Mouse (Mus musculus): ENCODE measurements around the gene Olfr1239. TPM values are rescaled to one million over a fixed set of nuclear protein-coding genes. Genes with fewer than 3 reads are reported as not detected.

The Olfr1239 gene
- not detected in 2 replicates for polyA plus RNA-seq (2012; rRNA removed)

DNA sequence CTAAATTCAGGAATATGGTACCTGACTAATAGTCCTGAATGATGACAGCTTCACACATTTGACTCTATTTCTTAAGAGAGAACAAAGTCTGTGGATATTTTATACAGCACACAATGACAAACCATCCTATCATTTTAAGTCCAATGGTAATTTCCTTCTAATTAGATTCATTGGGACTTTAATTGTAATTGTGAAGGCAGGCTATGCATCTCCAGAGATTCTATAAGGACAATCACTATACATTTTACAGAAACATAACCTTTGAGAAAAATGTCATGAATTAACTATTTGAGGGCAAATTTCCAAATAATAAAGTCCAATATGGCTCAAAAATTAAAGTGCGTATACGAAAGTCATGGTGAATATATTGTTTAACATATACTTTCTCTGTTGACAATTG is at the start of gene Olfr1239:
Gene Olfr1239 (minus strand): TSS at position 101 of the 400 bp plus-strand sequence.
- WGBS = 98% methylated on average over 2 of the region's 2 CpGs
- H3K27ac ChIP-seq (ENCODE audit: insufficient read depth, low read length) = no peak within 1 kb of the TSS

DNA sequence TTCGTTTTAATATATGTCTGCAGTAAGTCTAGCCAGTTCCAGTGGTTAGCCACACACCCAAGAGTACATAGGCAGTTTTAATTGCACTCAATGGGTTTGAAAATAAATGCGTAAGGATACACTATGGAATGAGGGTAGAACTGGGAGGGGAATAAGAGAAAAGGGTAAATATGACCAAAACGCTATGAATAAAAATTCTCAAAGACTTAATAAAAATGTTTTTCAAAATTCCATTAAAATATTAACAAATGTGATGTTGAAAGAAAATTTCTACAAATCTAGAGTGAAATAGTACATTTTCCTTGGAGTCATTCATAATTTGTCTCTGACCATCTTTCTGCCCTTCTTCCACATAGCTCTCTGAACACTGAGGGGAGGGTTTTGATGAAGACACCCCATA is 22.7 kb upstream of the Olfr1239 start, which contains the start of gene Olfr1240:
Gene Olfr1240 (minus strand): TSS at position 101 of the 400 bp plus-strand sequence.
- Histone ChIP-seq H3K4me3 (replicated peaks; ENCODE audit: insufficient read depth, low read depth, low read length) (no peak within 1 kb of the TSS), H3K27me3 (ENCODE audit: control insufficient read depth, insufficient read depth, low read length) (no peaks in the 10 kb centered on the region; the same call in 1 of the 2 replicates), H3K4me1 (ENCODE audit: control insufficient read depth, insufficient read depth, low read length) (no peaks in the 10 kb centered on the region), H3K27ac (ENCODE audit: insufficient read depth, low read length) (no peak within 1 kb of the TSS)
- DNase-seq = no peak
- TF ChIP-seq POLR2A (IDR thresholded peaks at IDR 0.05; ENCODE audit: borderline replicate concordance, insufficient read depth, low read length) = no peak
- WGBS = 81% methylated on average over 3 of the region's 3 CpGs

More for the DNA sequence above, at the start of gene Olfr1239:
- TF ChIP-seq POLR2A (IDR thresholded peaks at IDR 0.05; ENCODE audit: borderline replicate concordance, insufficient read depth, low read length) = no peak
- no peak for TF ChIP-seq CTCF (IDR thresholded peaks at IDR 0.05; ENCODE audit: borderline replicate concordance, insufficient read depth, low read depth, low read length)
- no peak within 1 kb of the TSS for H3K4me3 ChIP-seq (replicated peaks; ENCODE audit: insufficient read depth, low read depth, low read length)
- no peak for DNase-seq
- H3K27me3 ChIP-seq (ENCODE audit: control insufficient read depth, insufficient read depth, low read length) = no peaks in the 10 kb centered on the region
- no peaks in the 10 kb centered on the region for H3K4me1 ChIP-seq (ENCODE audit: control insufficient read depth, insufficient read depth, low read length)

DNA sequence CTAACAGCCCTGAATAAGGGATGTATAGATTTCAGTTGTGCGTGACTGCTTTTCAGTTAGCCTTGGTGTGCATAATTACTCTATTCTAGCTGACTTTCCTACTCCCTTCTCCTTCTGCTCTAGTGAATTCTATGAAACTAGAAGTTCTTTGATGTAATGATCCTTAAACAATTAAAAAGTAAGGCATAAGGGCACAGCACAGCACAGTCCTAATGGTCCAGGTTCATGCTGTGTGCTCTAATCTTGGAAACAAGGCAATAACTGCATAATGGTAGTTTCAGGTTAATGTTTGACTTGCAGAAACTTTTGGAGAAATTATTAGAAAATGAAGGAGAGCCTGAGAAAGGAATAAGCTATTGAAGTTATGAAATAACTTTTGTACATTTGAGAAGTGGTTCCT is 5.7 kb downstream of the Olfr1239 start:
- no peak overlapping the region for H3K4me3 ChIP-seq (replicated peaks; ENCODE audit: insufficient read depth, low read depth, low read length)
- TF ChIP-seq POLR2A (IDR thresholded peaks at IDR 0.05; ENCODE audit: borderline replicate concordance, insufficient read depth, low read length) (no peak), CTCF (IDR thresholded peaks at IDR 0.05; ENCODE audit: borderline replicate concordance, insufficient read depth, low read depth, low read length) (no peak)
- H3K4me1 ChIP-seq (ENCODE audit: control insufficient read depth, insufficient read depth, low read length) = no peaks in the 10 kb centered on the region
- H3K27ac ChIP-seq (ENCODE audit: insufficient read depth, low read length) = no peak overlapping the region
- WGBS = 98% methylated on average over 1 of the region's 1 CpGs
- no peak for DNase-seq
- no peaks in the 10 kb centered on the region for H3K27me3 ChIP-seq (ENCODE audit: control insufficient read depth, insufficient read depth, low read length)

- 84% methylated on average over 2 of the region's 2 CpGs for WGBS
- Histone ChIP-seq H3K4me1 (ENCODE audit: control insufficient read depth, insufficient read depth, low read length) (no peaks in the 10 kb centered on the region), H3K27me3 (ENCODE audit: control insufficient read depth, insufficient read depth, low read length) (no peaks in the 10 kb centered on the region), H3K4me3 (replicated peaks; ENCODE audit: insufficient read depth, low read depth, low read length) (no peak within 1 kb of the TSS), H3K27ac (ENCODE audit: insufficient read depth, low read length) (no peak within 1 kb of the TSS)
- no peak for TF ChIP-seq POLR2A (IDR thresholded peaks at IDR 0.05; ENCODE audit: borderline replicate concordance, insufficient read depth, low read length)
- no peak for TF ChIP-seq CTCF (IDR thresholded peaks at IDR 0.05; ENCODE audit: borderline replicate concordance, insufficient read depth, low read depth, low read length)
- DNase-seq = no peak
Measured at GRCm38 (mm10) chr2:89409576-89409975, 10.6 kb downstream of the Olfr1239 start, which contains the start of gene Olfr1238. TSS of gene Olfr1238 (minus strand) at chr2:89409676.

GRCm38 (mm10) chr2:89400882-89401281 is 19.3 kb downstream of the Olfr1239 start:
- Histone ChIP-seq H3K27me3 (ENCODE audit: control insufficient read depth, insufficient read depth, low read length) (no peaks in the 10 kb centered on the region; the same call in 1 of the 2 replicates), H3K4me1 (ENCODE audit: control insufficient read depth, insufficient read depth, low read length) (no peaks in the 10 kb centered on the region), H3K27ac (ENCODE audit: insufficient read depth, low read length) (no peak overlapping the region), H3K4me3 (replicated peaks; ENCODE audit: insufficient read depth, low read depth, low read length) (no peak overlapping the region)
- TF ChIP-seq CTCF (IDR thresholded peaks at IDR 0.05; ENCODE audit: borderline replicate concordance, insufficient read depth, low read depth, low read length) = no peak
- no peak for TF ChIP-seq POLR2A (IDR thresholded peaks at IDR 0.05; ENCODE audit: borderline replicate concordance, insufficient read depth, low read length)
- 86% methylated on average over 1 of the region's 1 CpGs for WGBS
- no peak for DNase-seq

Other genes with a start within 250 kb of the Olfr1239 start
- not detected in 2 replicates for gene Olfr1225, start 245.7 kb downstream of the Olfr1239 start, polyA plus RNA-seq (2012; rRNA removed)
- gene Olfr1226, start 220.4 kb downstream of the Olfr1239 start, polyA plus RNA-seq (2012; rRNA removed) = not detected in 2 replicates
- not detected in 2 replicates for gene Olfr1228, start 166.3 kb downstream of the Olfr1239 start, polyA plus RNA-seq (2012; rRNA removed)
- gene Olfr1229, start 132.4 kb downstream of the Olfr1239 start, polyA plus RNA-seq (2012; rRNA removed) = not detected in 2 replicates
- gene Olfr1230, start 123.1 kb downstream of the Olfr1239 start, polyA plus RNA-seq (2012; rRNA removed) = not detected in 2 replicates
- not detected in 2 replicates for gene Olfr1231, start 113.3 kb downstream of the Olfr1239 start, polyA plus RNA-seq (2012; rRNA removed)
- gene Olfr1232, start 90.7 kb downstream of the Olfr1239 start, polyA plus RNA-seq (2012; rRNA removed) = not detected in 2 replicates
- gene Olfr1233, start 78.0 kb downstream of the Olfr1239 start, polyA plus RNA-seq (2012; rRNA removed) = not detected in 2 replicates
- not detected in 2 replicates for gene Olfr1234, start 55.5 kb downstream of the Olfr1239 start, polyA plus RNA-seq (2012; rRNA removed)
- not detected in 2 replicates for gene Olfr1238, start 10.7 kb downstream of the Olfr1239 start, polyA plus RNA-seq (2012; rRNA removed)
- gene Olfr1240, start 22.6 kb upstream of the Olfr1239 start, polyA plus RNA-seq (2012; rRNA removed) = not detected in 2 replicates
- not detected in 2 replicates for gene Olfr1241, start 66.7 kb upstream of the Olfr1239 start, polyA plus RNA-seq (2012; rRNA removed)
- gene Olfr1242, start 77.9 kb upstream of the Olfr1239 start, polyA plus RNA-seq (2012; rRNA removed) = not detected in 2 replicates
- not detected in 2 replicates for gene Olfr1243, start 111.1 kb upstream of the Olfr1239 start, polyA plus RNA-seq (2012; rRNA removed)
- gene Olfr1245, start 158.0 kb upstream of the Olfr1239 start, polyA plus RNA-seq (2012; rRNA removed) = not detected in 2 replicates
- not detected in 2 replicates for gene Olfr1246, start 172.8 kb upstream of the Olfr1239 start, polyA plus RNA-seq (2012; rRNA removed)
- 0.02 TPM in 1 of 2 replicates, not detected in the other for gene Olfr1247, start 193.7 kb upstream of the Olfr1239 start, polyA plus RNA-seq (2012; rRNA removed)
- gene Olfr1248, start 197.8 kb upstream of the Olfr1239 start, polyA plus RNA-seq (2012; rRNA removed) = not detected in 2 replicates
- gene Olfr1249, start 214.6 kb upstream of the Olfr1239 start, polyA plus RNA-seq (2012; rRNA removed) = not detected in 2 replicates
- gene Olfr1250, start 241.1 kb upstream of the Olfr1239 start, polyA plus RNA-seq (2012; rRNA removed) = not detected in 2 replicates

Measured in cerebellum, adult 2 months (tissue).